Mouse (Mus musculus) CH12F3 (cell line): Measurements from ENCODE around the gene Gemin4.
"Not testable (repeated sequence)": the region's sequence is repeated elsewhere in the genome, so short reads cannot be mapped to it uniquely, and the experiment has no call there.

Experiments used
- in situ Hi-C: fragments of 300-500 bp; cut with MboI; formaldehyde crosslinking; loops from 2 replicates; pipeline ENCODE4 v1.14.3; 2020; ENCODE audit warnings: low sequenced_read_pairs

Gemin4 gene

DNA sequence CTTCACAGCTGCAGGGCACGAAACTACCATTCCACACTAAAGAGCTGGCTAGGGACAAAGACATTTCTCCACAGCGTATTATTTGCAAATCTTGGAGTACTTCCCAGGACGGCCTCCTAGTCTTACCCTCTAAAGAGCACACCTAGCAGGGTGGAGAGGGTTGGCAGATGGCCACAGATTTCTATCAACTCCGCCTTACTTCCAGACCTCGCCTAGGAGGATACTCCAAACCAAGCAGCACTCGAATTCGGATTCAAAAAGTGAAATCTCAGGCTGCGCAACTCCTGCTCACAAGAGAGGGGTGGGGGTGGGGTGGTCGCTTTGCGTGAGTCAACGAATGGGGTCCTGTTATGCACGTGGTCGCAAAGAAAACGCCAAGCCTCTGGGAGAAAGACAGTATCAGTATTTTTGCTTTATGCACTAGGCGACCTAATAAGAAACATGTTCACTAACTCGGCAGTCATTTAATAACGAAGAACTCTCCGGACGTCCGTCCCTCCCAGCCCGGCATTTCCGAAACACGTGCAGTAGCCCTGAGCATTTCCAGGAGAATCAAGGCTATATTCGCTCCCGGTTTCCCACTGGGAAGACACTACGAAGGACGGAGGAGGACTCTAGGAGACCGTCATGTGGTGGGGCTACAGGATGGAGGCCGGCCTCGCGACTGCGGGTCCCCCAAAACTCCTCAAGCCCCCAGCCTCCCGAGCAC lies 629 bp downstream of the Gemin4 start:
- in situ Hi-C loops = no loop called here

DNA sequence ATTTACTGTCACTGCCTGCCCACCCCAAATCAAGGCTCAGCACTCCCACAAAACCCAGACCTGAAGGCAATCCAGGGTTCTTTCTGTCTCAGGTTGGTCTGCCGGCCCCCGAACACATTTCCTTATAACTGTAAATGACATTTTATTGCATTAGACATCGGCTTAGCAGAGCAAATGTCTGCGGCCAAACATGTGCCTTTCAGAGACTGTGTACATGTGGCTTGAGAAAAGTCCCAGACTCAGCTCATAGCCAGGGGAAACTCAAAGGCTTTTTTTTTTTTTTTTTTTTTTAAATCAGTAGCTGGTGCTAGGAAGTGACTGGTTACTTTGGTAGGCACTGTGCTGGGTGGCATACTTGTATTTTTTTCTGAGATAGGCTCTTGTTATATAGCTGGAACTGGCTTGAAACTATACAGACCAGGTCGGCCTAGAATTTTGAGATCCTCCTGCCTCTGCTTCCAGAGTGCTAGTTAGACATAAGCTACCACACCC lies 1.4 kb downstream of the Gemin4 start:
- in situ Hi-C loops = no loop called here

DNA sequence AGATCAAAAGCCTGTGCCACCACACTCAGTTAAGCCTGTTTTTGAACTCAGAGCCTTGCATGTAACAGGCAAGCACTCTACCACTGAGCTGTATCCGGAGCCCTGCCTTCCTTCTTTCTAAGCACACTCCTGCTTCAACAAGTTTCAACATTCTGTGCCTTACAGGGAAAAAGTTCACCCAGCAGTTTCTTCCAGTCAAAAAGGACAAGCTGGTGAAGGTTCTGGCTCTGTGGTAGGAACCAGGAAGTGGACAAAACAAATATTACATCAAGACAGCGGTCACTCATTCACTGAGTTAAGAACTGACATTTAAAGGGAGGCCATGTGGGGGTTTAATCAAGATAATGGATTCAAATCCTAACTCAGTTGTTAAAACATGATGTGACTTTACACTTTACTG lies 2.5 kb downstream of the Gemin4 start:
- in situ Hi-C loops = no loop called here

DNA sequence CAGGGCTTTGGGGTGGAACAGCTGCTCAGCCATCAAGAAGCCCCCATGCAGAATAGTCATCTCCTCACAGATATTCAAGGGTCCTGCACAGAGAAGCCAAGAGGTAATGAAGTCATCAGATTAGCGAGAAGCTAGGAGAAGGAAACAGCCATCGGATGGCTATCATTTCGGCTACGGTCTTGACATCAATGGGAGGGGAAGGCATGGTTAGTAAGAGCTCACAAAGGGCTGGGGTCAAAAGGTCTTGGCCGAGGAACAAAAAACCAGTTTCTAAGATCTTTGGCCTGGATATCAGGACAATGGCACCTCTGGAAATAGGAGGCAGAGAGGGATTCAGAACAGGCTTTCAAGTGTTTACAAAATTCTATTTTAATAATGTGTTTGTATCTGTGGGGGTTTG lies 3.6 kb downstream of the Gemin4 start:
- in situ Hi-C loops = no loop called here

DNA sequence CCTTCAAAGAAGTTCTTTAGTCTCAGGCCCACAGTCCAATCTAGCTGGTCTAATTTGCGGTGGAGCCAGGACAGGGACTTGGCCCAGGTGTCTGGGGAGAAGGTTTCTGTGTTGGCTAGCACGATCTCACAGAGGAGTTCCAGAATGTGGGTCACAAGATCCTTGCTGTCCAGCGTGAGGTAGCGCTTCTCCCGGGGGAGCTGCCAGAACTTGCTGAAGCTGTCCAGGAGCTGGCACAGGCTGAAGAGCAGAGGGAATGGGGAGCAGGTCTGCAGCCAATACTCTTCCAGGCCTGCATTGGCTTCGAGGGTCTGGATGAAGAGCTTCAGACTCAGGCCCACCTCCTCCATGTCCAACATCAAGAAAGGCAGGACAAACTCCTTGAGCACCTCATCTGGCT lies 5.9 kb downstream of the Gemin4 start:
- in situ Hi-C loops = not testable (repeated sequence)

DNA sequence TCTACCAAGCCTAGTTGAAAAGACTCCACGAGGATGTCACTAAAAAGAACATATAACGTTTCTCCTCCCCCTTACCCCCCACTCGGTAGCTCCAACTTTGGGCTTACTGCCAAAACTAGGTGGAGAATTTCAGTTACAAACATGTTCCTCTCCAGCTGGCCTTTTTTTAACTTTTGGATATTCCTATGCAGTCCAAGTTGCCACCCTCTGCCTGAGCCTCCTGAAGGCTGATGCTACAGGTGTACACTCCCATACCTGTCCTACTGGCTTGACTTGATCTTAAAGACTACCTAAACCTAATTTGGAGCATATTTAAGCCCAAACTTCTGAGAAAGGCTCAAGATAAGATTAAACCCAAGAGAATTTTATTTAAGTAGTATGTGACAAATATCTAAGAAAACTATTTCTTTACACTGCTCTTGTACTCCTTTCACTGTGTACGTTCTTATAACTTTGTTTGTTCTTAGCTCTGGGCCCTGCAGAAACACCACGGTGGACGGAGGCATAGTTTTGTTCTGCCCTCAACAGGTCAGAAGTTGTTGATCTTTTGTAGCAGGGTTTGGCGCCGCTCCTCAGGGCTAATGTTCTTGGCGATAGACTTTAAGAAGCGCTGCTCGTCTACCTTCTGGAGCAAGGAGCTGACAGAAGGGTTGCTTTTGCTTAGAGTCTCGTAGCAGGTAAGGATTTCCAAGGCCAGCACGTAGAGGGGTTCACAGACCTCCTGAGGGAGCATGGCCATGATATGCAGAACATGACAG lies 7.1 kb downstream of the Gemin4 start:
- in situ Hi-C loops = no loop called here

DNA sequence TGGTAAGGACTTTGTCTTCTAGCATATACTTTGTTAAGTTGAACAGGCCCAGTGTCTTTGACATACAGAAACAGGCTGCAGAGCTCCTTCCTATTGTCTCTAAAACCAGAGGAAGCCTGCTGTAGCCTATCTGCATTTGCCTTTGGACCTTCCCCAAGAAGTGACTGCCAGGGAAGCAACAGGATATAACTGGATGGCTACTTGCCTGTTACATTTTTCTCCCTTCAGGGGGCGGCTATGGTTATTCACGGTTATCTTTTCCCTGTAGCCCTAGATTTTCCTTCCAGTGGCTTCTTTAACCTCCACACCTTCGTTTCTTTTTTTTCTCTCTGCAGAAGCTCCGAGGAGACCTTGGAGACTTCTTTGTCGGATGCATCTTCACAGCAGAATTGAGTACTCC lies 10.7 kb downstream of the Gemin4 start:
- in situ Hi-C loops = no loop called here

DNA sequence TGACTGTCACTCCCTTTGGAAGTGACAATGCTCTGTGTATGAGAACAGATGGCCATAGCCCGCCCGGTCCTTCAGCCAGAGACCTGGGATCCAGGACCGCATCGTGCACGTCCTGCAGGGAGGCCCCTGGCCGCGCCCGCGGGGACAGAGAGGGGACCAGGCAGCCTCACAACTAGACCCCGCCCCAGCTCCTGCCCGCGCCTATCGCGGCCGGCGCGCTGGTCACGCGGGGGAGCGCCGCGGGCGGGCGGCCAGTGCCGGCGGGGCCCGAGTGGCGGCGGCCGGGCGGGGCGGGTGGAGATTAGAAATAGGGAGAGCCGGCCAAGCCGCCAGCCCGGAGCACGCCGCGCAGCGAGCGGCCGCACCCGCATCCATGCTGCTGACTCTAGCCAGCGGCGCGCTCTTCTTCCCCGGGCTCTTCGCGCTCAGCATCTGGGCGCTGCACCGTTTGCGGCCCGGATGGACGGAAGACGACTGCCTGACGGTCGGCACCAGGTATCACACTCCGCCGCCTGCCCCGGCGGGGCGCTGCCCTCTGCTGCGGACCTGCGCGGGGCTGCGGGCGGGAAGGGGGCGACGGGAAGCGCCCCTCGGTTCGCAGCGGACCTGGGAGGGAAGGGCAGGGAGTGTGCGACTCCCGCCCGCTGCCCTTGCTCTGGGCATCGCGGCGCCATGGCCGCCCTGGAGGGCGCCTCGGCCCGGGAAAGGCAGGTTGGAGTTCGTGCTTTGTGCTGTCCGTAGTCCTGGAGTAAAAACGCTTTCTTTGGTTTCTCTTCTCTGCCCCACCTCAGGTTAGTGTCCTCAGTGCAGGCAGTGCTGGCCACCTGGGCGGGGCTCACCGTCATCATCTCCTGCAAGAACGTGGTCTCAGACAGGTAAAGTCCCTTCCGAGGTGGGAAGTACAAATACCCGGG lies 15.4 kb downstream of the Gemin4 start:
- in situ Hi-C loops = no loop called here

DNA sequence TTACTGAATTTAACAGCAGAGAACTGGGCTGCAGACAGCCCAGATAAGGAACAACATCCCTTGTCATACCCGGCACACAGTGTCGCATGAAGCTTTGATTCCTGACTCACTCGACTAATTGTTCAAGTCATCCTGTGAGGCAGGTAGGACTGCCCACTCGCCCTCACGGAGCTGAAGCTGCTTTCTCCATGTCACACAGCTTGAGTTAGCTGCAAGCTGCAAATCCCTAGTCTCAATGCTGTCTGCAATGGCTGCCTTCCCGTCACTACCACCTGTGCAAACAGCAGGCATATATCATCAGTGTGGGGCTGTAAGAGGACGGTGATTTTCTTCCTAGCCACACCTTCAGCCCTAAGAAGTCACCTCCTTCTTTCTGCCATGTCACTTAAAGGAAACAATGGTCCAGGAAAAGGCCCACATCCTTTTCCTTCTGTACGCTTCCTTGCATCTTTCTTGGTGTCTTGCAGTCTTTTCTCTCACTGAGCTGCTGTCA lies 20.4 kb downstream of the Gemin4 start:
- in situ Hi-C loops = no loop called here

DNA sequence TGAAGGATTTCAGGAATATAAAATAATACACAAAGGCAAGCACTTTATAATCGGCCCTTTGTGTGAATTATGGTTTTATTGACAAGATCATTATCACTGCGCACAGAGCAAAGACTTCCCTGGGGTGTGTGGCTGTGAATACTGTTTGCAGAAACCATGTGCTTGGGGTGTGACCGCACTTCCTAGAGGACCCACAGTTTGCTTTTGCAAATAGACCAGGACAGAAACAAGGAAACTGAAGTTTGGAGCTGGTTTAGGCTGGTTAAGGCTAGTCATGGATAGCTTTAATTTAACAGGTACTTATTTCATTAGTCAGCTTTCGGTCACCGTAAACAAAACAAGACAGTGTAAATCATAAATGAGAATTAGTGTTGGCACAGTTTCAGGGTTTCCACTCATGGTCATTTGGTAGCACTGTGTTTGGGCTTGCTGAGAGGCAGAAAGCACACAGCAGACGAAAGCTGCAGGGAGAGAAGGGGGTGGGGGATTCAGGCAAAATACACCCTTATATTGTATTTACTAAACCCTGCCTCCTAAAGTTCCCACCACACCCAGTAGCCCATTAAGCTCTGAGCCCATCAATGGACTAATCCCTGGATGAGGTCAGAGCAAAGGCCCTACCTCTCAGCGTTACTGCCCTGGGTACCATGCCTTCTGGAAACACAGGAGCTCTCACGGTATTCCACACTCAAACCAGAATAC lies 21.0 kb downstream of the Gemin4 start:
- in situ Hi-C loops = no loop called here

DNA sequence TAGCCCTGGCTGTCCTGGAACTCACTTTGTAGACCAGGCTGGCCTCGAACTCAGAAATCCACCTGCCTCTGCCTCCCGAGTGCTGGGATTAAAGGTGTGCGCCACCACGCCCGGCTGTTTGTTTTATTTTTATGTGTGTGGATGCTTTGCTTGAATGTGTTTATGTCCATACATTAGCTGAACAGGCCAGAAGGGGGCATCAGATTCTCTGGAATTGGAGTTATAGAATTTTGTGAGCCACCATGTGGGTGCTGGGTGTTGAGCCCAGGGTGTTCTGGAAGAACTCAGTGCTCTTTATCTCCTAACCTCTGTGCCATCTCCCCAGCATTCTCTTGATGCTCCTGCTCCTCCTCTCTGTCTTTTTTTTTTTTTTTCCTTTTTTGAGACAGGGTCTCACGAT lies 30.6 kb downstream of the Gemin4 start:
- in situ Hi-C loops = no loop called here

DNA sequence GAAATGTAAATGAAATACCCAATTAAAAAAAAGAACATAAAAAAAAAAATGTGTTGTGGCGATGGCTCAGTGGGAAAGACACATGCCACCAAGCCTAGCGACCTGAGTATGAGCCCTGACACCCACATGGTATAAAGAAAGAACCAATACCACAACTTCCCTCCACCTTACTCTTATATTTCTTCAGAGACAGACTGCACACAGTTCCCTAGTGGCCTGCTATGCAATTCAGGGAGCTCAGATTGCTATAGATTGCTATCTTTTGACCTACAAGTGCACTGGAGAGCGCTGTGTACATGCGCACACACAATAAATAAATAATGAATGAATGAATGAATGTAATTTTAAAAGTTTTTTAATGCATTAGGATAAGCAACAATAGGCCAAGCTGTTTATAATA lies 33.7 kb downstream of the Gemin4 start:
- in situ Hi-C loops = no loop called here

DNA sequence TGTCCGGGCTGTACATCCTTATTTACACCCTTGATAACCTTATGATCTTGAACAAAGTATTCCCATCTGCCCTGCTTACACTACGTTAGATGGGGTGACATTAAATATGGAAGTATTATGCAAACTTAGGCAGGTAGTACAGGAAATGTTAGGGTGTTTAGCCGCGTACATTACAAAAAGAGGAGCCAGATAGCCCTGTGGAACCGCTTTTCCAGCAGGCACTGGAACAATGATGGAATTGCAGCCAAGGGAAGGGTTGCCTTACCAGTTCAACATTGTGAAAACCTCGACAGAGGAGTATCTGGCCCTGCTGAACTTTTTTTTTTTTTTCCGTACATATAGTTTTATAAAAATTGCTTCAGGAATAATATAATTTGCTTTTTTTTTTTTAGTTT lies 37.3 kb downstream of the Gemin4 start:
- in situ Hi-C loops = no loop called here

DNA sequence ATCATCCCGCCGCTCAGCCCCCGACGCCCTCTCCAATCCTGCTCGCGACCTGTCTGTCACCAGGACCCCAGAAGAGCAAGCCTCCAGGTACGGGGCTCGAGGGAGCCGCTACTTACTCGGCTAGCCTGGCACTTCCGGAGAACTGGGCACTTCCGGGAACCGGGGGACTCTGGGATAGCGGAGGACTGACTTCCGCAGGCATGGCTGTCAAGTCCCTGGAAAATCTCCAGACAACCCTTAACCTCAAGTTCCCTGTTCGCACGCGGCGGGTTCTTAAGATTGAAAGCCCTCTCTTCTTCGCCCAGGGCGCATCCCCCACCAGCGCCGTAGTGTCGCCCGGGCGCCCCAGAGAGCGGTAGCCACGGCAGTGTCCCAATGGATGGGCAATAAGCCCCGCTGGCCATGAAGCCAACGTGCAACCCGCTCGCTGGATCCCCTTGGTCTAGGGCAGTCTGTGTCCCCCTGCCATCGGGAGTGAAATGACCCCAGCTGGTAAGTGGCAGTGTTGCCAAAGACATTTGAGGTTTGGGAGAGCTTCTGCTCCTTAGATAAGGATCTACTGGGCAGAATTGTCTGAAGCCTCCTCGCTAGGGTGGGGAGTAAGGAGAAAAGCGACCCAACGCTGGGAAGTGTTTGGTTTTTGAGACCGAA lies 37.8 kb downstream of the Gemin4 start, which contains the start of the genes Vps53 and Fam57a:
Gene Vps53, minus strand, starts transcription at position 153 of the 651 bp plus-strand sequence.
Gene Fam57a, plus strand, starts transcription at position 177 of the 651 bp plus-strand sequence.
- in situ Hi-C loops = no loop called here

DNA sequence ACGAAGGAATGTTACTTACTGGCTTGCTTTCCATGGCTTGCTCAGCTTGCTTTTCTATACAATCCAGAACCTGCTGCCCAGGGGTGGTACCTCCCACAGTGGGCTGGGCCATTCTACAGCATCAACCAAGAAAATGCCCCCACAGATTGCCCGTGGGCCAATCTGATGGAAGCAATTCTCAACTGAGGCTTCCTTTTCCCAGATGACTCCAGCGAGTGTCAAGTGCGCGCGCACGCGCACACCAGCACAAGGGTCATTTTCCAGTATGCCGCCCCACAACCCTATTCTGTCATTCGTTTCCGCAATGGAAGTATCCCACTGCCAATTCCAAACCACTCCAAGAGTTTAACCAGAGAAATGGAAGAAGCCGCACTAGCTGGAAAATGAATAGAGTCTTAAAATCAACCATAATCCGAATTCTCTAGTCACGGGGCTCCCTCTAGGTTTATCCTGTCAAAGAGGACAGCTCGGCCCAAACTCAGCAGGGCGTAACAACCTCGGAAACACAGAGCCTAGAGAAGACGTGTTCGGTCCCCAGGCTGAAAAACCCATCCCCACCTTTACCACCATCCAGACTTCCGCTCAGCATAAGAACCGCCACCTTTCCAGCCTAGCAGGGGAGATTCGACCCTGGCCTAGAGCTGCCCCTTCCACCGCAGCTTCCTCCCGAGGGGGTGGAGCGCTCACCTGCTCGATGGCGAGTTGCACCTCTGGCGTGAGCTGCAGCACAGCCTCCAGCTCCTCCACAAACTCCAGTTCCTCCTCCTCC lies 38.6 kb downstream of the Gemin4 start:
- in situ Hi-C loops = no loop called here

DNA sequence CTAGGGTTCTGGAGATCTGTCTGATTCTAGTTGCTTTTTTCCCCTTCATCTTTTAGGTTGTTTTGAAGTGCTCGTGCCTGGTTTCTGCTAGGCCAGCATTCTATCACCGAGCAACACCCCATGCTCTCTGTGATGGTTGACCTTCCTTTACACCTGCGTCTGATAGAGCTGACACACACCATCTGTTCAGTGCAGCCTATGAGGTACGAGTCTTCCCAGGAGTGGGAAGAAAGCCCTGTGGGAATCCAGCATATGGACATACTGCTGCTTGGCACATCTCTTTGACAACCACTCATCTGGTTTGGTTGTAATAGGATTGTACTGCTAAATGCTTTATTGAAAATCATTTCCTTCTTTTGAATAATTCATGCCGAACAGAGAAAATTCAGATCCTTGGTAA lies 47.3 kb downstream of the Gemin4 start:
- in situ Hi-C loops = no loop called here

DNA sequence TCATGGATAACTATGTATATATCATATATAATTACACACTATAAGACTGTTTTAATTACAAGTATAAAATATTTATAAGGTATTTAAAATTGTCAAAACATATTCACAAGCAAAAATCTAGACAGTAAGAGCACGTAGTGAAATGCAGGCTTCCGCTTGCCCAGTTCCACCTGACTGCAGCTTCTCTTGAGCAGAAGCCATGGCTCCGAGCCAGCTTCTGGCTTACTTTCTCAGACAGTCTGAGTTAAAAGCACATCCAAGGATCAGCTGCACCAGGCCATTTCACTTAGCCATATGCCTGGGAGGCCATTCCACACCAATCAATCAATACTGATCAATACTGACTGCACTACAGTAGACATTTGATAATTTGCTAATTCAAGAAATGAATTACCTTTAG lies 48.5 kb downstream of the Gemin4 start:
- in situ Hi-C loops = no loop called here

DNA sequence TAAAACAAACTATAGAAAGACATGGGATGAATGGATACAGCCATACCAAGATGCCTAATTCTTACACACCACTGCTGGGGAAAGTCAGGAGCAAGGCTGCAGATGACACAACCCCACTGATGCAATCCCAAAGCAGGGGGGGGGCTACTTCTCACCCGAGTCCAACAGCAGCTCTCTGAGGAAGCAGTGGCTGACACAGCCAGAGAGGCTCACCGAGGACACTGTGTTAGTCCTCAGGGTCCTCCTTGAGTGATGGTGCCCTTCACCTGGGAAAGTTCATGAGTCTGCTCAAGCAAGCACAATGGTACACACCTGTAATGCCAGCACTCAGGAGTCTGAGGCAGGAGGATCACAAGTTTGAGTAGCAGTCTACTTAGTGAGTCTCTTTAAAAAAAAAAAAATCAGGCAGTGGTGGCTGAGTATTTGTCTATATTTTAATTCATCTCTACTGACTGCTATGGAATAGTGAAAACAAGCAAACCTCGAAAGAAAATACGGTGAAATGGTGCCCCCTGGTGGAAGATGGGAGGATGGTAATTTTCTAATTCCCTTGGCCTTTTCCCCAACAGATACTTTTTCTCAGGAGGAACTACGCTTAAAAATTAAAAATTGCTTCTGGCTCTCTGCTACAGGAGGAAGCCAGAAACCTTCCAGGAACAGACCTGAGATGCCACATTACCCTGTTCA lies 50.2 kb downstream of the Gemin4 start:
- in situ Hi-C loops = no loop called here

DNA sequence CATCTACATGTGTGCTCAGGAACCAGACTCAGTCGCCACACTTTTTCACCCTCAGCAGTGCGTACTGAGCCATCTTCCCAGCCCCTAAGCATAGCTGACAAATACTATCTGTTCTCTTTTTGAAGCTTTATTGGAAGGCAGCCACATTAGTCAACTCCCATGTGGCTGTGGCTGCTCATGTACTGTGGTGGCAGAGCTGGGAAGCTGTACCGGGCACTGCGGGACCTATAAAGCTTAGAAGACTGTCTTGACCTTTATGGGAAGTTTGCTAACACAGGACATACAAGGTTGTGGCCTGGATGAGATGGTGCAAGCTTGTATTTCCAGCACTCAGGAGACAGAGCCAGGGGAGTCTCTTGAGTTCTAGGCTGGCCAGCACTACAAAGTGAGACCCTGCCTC lies 50.8 kb downstream of the Gemin4 start:
- in situ Hi-C loops = no loop called here
